Mouse (Mus musculus): ENCODE measurements around the gene Glb1l. TPM values are rescaled to one million over a fixed set of nuclear protein-coding genes. Genes with fewer than 3 reads are reported as not detected.

The Glb1l gene
- total and polyA plus RNA-seq, 3 experiments = 7.6 to 13.0 TPM; not detected in 1

GRCm38 (mm10) chr1:75180105-75180590, 30.5 kb downstream of the Glb1l start, which contains the start of gene Abcb6:
Abcb6 (minus strand) TSS chr1:75180392.
- DNase-seq (ENCODE audit: low read depth, low spot score) = peak; percentile 97
- Histone ChIP-seq H3K36me3 (ENCODE audit: control insufficient read depth in 1 of 2, insufficient read depth in 2 of 2, low read length in 2 of 2) (peaks cover 0 to 11% of the 10 kb centered on the region in 2 experiments; a peak in 3 of 4 replicates), H3K27me3 (ENCODE audit: control insufficient read depth in 1 of 2, insufficient read depth in 2 of 2, low read length in 2 of 2) (no peaks in the 10 kb centered on the region), H3K4me1 (ENCODE audit: control insufficient read depth in 1 of 2, insufficient read depth in 2 of 2, low read length in 2 of 2) (peaks cover 2 to 10% of the 10 kb centered on the region in 2 experiments; a peak in 3 of 4 replicates), H3K9me3 (replicated peaks; ENCODE audit: insufficient read depth, low read length) (no peaks in the 10 kb centered on the region), H3K9ac (ENCODE audit: control insufficient read depth, low read depth, low read length, poor library complexity, severe bottlenecking) (peak within 1 kb of the TSS; percentile 77), H3K4me3 (ENCODE audit: control insufficient read depth in 1 of 2, insufficient read depth in 1 of 2, low read depth in 2 of 2, low read length in 2 of 2) (peak within 1 kb of the TSS; percentile 69 to 84), H3K79me2 (ENCODE audit: control insufficient read depth, insufficient read depth, low read length, poor library complexity) (peaks cover 14% of the 10 kb centered on the region), H3K27ac (ENCODE audit: control insufficient read depth, low read depth, low read length) (peak within 1 kb of the TSS; percentile 78)
- 0 out of 2 replicates have a peak, but pooled peaks have one; percentile 48 for TF ChIP-seq KAT2A (conservative IDR thresholded peaks at IDR 0.05; ENCODE audit: low read depth, low read length)
- TF ChIP-seq HCFC1 (IDR thresholded peaks at IDR 0.05; ENCODE audit: low read depth, low read length) = peak; percentile 79
- peak; percentile 64; the same call in 1 of the 2 replicates for TF ChIP-seq TBP (IDR thresholded peaks at IDR 0.05; ENCODE audit: low read depth, low read length)
- no peak for TF ChIP-seq MYB (IDR thresholded peaks at IDR 0.05; ENCODE audit: low read depth, low read length)
- no peak for TF ChIP-seq TAL1 (IDR thresholded peaks at IDR 0.05; ENCODE audit: low read length)
- peak; percentile 68; the same call in 1 of the 2 replicates for TF ChIP-seq E2F4 (IDR thresholded peaks at IDR 0.05; ENCODE audit: borderline replicate concordance, low read depth, low read length)
- TF ChIP-seq TCF12 (IDR thresholded peaks at IDR 0.05; ENCODE audit: low read depth, low read length) = peak; percentile 20; the same call in 1 of the 2 replicates
- TF ChIP-seq BHLHE40 (IDR thresholded peaks at IDR 0.05; ENCODE audit: borderline replicate concordance, low read depth, low read length) = no peak
- TF ChIP-seq UBTF (IDR thresholded peaks at IDR 0.05; ENCODE audit: borderline replicate concordance, insufficient read depth, low read depth, low read length) = no peak
- no peak for TF ChIP-seq EP300 (IDR thresholded peaks at IDR 0.05; ENCODE audit: low read depth in 1 of 2, low read length in 2 of 2)
- no peak for TF ChIP-seq MAZ (IDR thresholded peaks at IDR 0.05; ENCODE audit: low read depth, low read length)
- TF ChIP-seq CHD2 (IDR thresholded peaks at IDR 0.05; ENCODE audit: low read length) = no peak
- TF ChIP-seq RAD21 (IDR thresholded peaks at IDR 0.05; ENCODE audit: low read depth, low read length) = no peak
- peak; percentile 29; the same call in 1 of the 2 replicates for TF ChIP-seq POLR2AphosphoS2 (IDR thresholded peaks at IDR 0.05; ENCODE audit: low read length)
- TF ChIP-seq ELF1 (IDR thresholded peaks at IDR 0.05; ENCODE audit: low read depth, low read length) = 0 out of 2 replicates have a peak, but pooled peaks have one; percentile 40
- TF ChIP-seq USF1 (IDR thresholded peaks at IDR 0.05; ENCODE audit: low read depth, low read length) = peak; percentile 96
- peak; percentile 33 for TF ChIP-seq ETS1 (IDR thresholded peaks at IDR 0.05; ENCODE audit: low read depth, low read length)
- TF ChIP-seq POLR2A (IDR thresholded peaks at IDR 0.05; ENCODE audit: control insufficient read depth in 1 of 2, insufficient read depth in 1 of 2, low read depth in 1 of 2, low read length in 2 of 2, poor library complexity in 1 of 2) = peak; percentile 56 to 75; a peak in 3 of 4 replicates
- no peak for TF ChIP-seq CTCF (IDR thresholded peaks at IDR 0.05 in 2 of 3, conservative IDR thresholded peaks at IDR 0.05 in 1 of 3; ENCODE audit: control insufficient read depth in 1 of 3, insufficient read depth in 1 of 3, low read depth in 2 of 3, low read length in 3 of 3, poor library complexity in 1 of 3, severe bottlenecking in 1 of 3)
- no peak for TF ChIP-seq RCOR1 (IDR thresholded peaks at IDR 0.05; ENCODE audit: low read depth, low read length)
- TF ChIP-seq MXI1 (IDR thresholded peaks at IDR 0.05; ENCODE audit: low read depth, low read length) = peak; percentile 94
- peak in 1 of 2 experiments; percentile 80; a peak in 2 of 4 replicates for TF ChIP-seq USF2 (IDR thresholded peaks at IDR 0.05; ENCODE audit: borderline replicate concordance in 1 of 2, insufficient read depth in 1 of 2, low read depth in 1 of 2, low read length in 2 of 2)
- TF ChIP-seq MYC (IDR thresholded peaks at IDR 0.05; ENCODE audit: low read depth, low read length) = peak; percentile 85
- peak; percentile 70 for TF ChIP-seq SIN3A (IDR thresholded peaks at IDR 0.05; ENCODE audit: low read length)
- TF ChIP-seq GABPA (IDR thresholded peaks at IDR 0.05; ENCODE audit: low read depth, low read length) = no peak
- TF ChIP-seq POLR2AphosphoS5 (IDR thresholded peaks at IDR 0.05; ENCODE audit: borderline replicate concordance, low read depth, low read length) = peak; percentile 71; the same call in 1 of the 2 replicates
- TF ChIP-seq ZC3H11A (IDR thresholded peaks at IDR 0.05; ENCODE audit: low read depth, low read length) = no peak
- peak; percentile 69 for TF ChIP-seq NELFE (IDR thresholded peaks at IDR 0.05; ENCODE audit: low read depth, low read length)
- no peak for TF ChIP-seq GATA1 (IDR thresholded peaks at IDR 0.05; ENCODE audit: low read depth, low read length)
- TF ChIP-seq ZNF384 (IDR thresholded peaks at IDR 0.05; ENCODE audit: low read depth, low read length) = 0 out of 2 replicates have a peak, but pooled peaks have one; percentile 36
- TF ChIP-seq MAX (IDR thresholded peaks at IDR 0.05; ENCODE audit: low read length) = peak; percentile 89
- TF ChIP-seq MAFK (IDR thresholded peaks at IDR 0.05; ENCODE audit: borderline replicate concordance, low read depth, low read length) = no peak
- no peak for TF ChIP-seq CHD1 (IDR thresholded peaks at IDR 0.05; ENCODE audit: low read depth, low read length)
- no peak for TF ChIP-seq SMC3 (IDR thresholded peaks at IDR 0.05; ENCODE audit: low read depth, low read length)
- TF ChIP-seq NRF1 (IDR thresholded peaks at IDR 0.05; ENCODE audit: insufficient read depth, low read depth, low read length, poor library complexity, severe bottlenecking) = peak; percentile 68
- no peak for TF ChIP-seq JUND (IDR thresholded peaks at IDR 0.05; ENCODE audit: low read depth, low read length)
- no peak for TF ChIP-seq MEF2A (IDR thresholded peaks at IDR 0.05; ENCODE audit: extremely low read depth, insufficient replicate concordance, low read depth, low read length, poor library complexity, severe bottlenecking)
